Comparison of ENCODE assay signal across 9 mouse cellular contexts in genomic region chr5:150839688-150840541, GRCm38 (mm10).
A peak's percentile ranks its signal among the peaks of the same experiment; 100 is the strongest.
DNase-seq lines count a peak whose midpoint lies in the region; ATAC-seq and TF ChIP-seq lines count a peak whose summit lies in the region.
"Had no signal": no experiment of that assay in that cellular context is flagged by ENCODE, and none has a peak within 500 bp of the region (broad histone marks: within the 10 kb centered on the region; RNA-seq: fewer than 3 reads in every experiment).

No protein-coding gene starts in this region.

- H3K4me1 ChIP-seq in bone marrow macrophage, adult 2 months (ENCODE audit: control insufficient read depth, insufficient read depth, low read length) = peaks cover 16% of the 10 kb centered on the region
- H3K4me1 ChIP-seq in forebrain, embryonic 13.5 days = peaks cover 11% of the 10 kb centered on the region
- H3K4me1 ChIP-seq in limb, embryonic 11.5 days (ENCODE audit: control insufficient read depth, insufficient read depth, low read length) = peaks cover 14% of the 10 kb centered on the region
- no peaks in the 10 kb centered on the region for H3K4me1 ChIP-seq in midbrain, embryonic 11.5 days (ENCODE audit: control insufficient read depth, insufficient read depth, low read length)

- H3K9ac ChIP-seq in forebrain, embryonic 13.5 days = no peak overlapping the region
- H3K9ac ChIP-seq in limb, embryonic 11.5 days (ENCODE audit: low read length) = 0 out of 2 replicates have a peak overlapping the region, but pooled peaks have one; percentile 43
- no peak overlapping the region for H3K9ac ChIP-seq in midbrain, embryonic 11.5 days (ENCODE audit: low read length)

- H3K27ac ChIP-seq in bone marrow macrophage, adult 2 months (ENCODE audit: insufficient read depth, low read depth, low read length) = peak overlapping the region; percentile 57
- H3K27ac ChIP-seq in forebrain, embryonic 13.5 days = no peak overlapping the region
- peak overlapping the region; percentile 90 for H3K27ac ChIP-seq in limb, embryonic 11.5 days (replicated peaks; ENCODE audit: low read depth, low read length)
- no peak overlapping the region for H3K27ac ChIP-seq in midbrain, embryonic 11.5 days (ENCODE audit: low read depth, low read length)
- H3K27ac ChIP-seq: macrophage had no signal

- H3K27me3 ChIP-seq in forebrain, embryonic 13.5 days = no peaks in the 10 kb centered on the region
- no peaks in the 10 kb centered on the region for H3K27me3 ChIP-seq in limb, embryonic 11.5 days (ENCODE audit: control insufficient read depth, insufficient read depth, low read length)
- H3K27me3 ChIP-seq in midbrain, embryonic 11.5 days (ENCODE audit: control insufficient read depth, insufficient read depth, low read length) = no peaks in the 10 kb centered on the region

- 45% methylated on average over 11 of the region's 11 CpGs for WGBS in forebrain, embryonic 13.5 days
- 21% methylated on average over 11 of the region's 11 CpGs for WGBS in limb, embryonic 11.5 days
- WGBS in midbrain, embryonic 11.5 days = 51% methylated on average over 11 of the region's 11 CpGs

- TF ChIP-seq POLR2A in bone marrow macrophage, adult 2 months (IDR thresholded peaks at IDR 0.05; ENCODE audit: borderline replicate concordance, low read depth, low read length) = no peak

- H3K9me3 ChIP-seq in forebrain, embryonic 13.5 days (replicated peaks) = peaks cover 16% of the 10 kb centered on the region; the same call in 1 of the 2 replicates
- peaks cover 3% of the 10 kb centered on the region for H3K9me3 ChIP-seq in limb, embryonic 11.5 days (ENCODE audit: control insufficient read depth, low read length)
- peaks cover 2% of the 10 kb centered on the region; the same call in 1 of the 2 replicates for H3K9me3 ChIP-seq in midbrain, embryonic 11.5 days (ENCODE audit: control insufficient read depth, low read length)

- no peaks in the 10 kb centered on the region for H3K36me3 ChIP-seq in forebrain, embryonic 13.5 days (ENCODE audit: poor library complexity, severe bottlenecking)
- no peaks in the 10 kb centered on the region for H3K36me3 ChIP-seq in limb, embryonic 11.5 days (ENCODE audit: control insufficient read depth, insufficient read depth, low read length)
- no peaks in the 10 kb centered on the region for H3K36me3 ChIP-seq in midbrain, embryonic 11.5 days (ENCODE audit: control insufficient read depth, insufficient read depth, low read length)

- H3K4me2 ChIP-seq in forebrain, embryonic 13.5 days = no peak overlapping the region
- H3K4me2 ChIP-seq in limb, embryonic 11.5 days (ENCODE audit: low read depth, severe bottlenecking) = peak overlapping the region; percentile 16; the same call in 1 of the 2 replicates
- H3K4me2 ChIP-seq in midbrain, embryonic 11.5 days = no peak overlapping the region

- TF ChIP-seq CTCF in bone marrow macrophage, adult 2 months (IDR thresholded peaks at IDR 0.05; ENCODE audit: low read depth, low read length) = no peak

- peak; percentile 78 for DNase-seq in limb, embryonic 11.5 days (ENCODE audit: low spot score)
- no peak for DNase-seq in midbrain, embryonic 11.5 days (ENCODE audit: low spot score, missing footprints)
- no peak for DNase-seq in layer of hippocampus, adult 9-10 months (ENCODE audit: low spot score)
- DNase-seq in frontal cortex, postnatal 25 days (ENCODE audit: low spot score in 2 of 2) = no peak
- DNase-seq in c-Kit-positive CD71-positive TER-119-positive erythroid progenitor cells, embryonic 14.5 days (ENCODE audit: low spot score) = no peak

- no peak overlapping the region for H3K4me3 ChIP-seq in bone marrow macrophage, adult 2 months (ENCODE audit: insufficient read depth, low read length)
- H3K4me3 ChIP-seq in forebrain, embryonic 13.5 days = no peak overlapping the region
- no peak overlapping the region for H3K4me3 ChIP-seq in limb, embryonic 11.5 days (ENCODE audit: low read depth, low read length)
- H3K4me3 ChIP-seq in midbrain, embryonic 11.5 days (ENCODE audit: low read depth, low read length) = no peak overlapping the region

- ATAC-seq in forebrain, embryonic 13.5 days = peak; percentile 86
- ATAC-seq in hematopoietic stem cell, adult 5-6 weeks (replicated peaks in 1 of 2; ENCODE audit: insufficient read depth in 1 of 2, low FRiP score in 2 of 2, low TSS enrichment in 1 of 2, low read depth in 1 of 2, poor library complexity in 2 of 2, severe bottlenecking in 2 of 2) = peak; percentile 77
- ATAC-seq in limb, embryonic 11.5 days (ENCODE audit: insufficient number of reproducible peaks, low FRiP score, low TSS enrichment, low read depth) = peak; percentile 95
- ATAC-seq in midbrain, embryonic 11.5 days (ENCODE audit: low FRiP score) = peak; percentile 83

Comparison
In these comparisons a context has a peak if more than half of its experiments do, and no peak if none do; other contexts are left out.
1. H3K27ac ChIP-seq: peak in bone marrow macrophage, adult 2 months (single experiment) and limb, embryonic 11.5 days (single experiment); none in forebrain, embryonic 13.5 days (single experiment) and midbrain, embryonic 11.5 days (single experiment).
2. Peak in every context shown above with its lines, with median percentiles within 50 percentile points of each other: ATAC-seq.